Mouse (Mus musculus) liver, embryonic 14.5 days (tissue): ENCODE data around the gene Tldc2. TPM values are rescaled to one million over a fixed set of nuclear protein-coding genes. Genes with fewer than 3 reads are reported as not detected.

Source experiments
- ATAC-seq: fragments of 200-750 bp; cut with Nextera tagmentation; 2 replicates; pipeline ENCODE4 v1.8.0; 2017; ENCODE audit warnings: moderate number of reproducible peaks, mild to moderate bottlenecking, moderate library complexity; ENCODE audit not compliant: insufficient read depth
- DNase-seq, 3 experiments: peaks; one replicate each; pipeline ENCODE4 v3.0.0-alpha.2; 2012 to 2013; ENCODE audit warnings: low read depth in 3 of 3, low spot score in 3 of 3
- H3K27ac ChIP-seq: fragments of 300-500 bp; sonication (generic); 2 replicates; pipeline ENCODE4 v1.5.1; 2014; ENCODE audit warnings: moderate library complexity, mild to moderate bottlenecking, control low read depth, inconsistent platforms
- H3K27me3 ChIP-seq: fragments of 300-500 bp; sonication (generic); 2 replicates; pipeline ENCODE4 v1.6.1; 2014; ENCODE audit warnings: mild to moderate bottlenecking, low read length, moderate library complexity; ENCODE audit not compliant: control insufficient read depth, insufficient read depth
- H3K36me3 ChIP-seq: fragments of 300-500 bp; sonication (generic); replicated peaks from 2 replicates; pipeline ENCODE4 v1.6.1; 2014; ENCODE audit warnings: low read depth; ENCODE audit not compliant: control insufficient read depth, insufficient read depth
- H3K4me1 ChIP-seq, 2 experiments: fragments of 200-500 bp in 1 of 2; fragments of 300-500 bp in 1 of 2; sonication (generic) in 1 of 2; replicated peaks; 2 replicates each; pipeline ENCODE4 v1.6.1; 2012 to 2014; ENCODE audit warnings: antibody characterized with exemption in 1 of 2, inconsistent platforms in 1 of 2, low read length in 1 of 2; ENCODE audit not compliant: control insufficient read depth in 2 of 2, insufficient read depth in 2 of 2
- H3K4me2 ChIP-seq: fragments of 300-500 bp; sonication (generic); 2 replicates; pipeline ENCODE4 v1.6.1; 2014; ENCODE audit warnings: low read depth, mild to moderate bottlenecking, control low read depth, moderate library complexity
- H3K4me3 ChIP-seq, 2 experiments: fragments of 200-500 bp in 1 of 2; fragments of 300-500 bp in 1 of 2; sonication (generic) in 1 of 2; 2 replicates each; pipeline ENCODE4 v1.5.1; 2012 to 2014; ENCODE audit warnings: low read depth in 2 of 2, low read length in 2 of 2, mild to moderate bottlenecking in 2 of 2, control low read depth in 1 of 2, inconsistent platforms in 1 of 2, moderate library complexity in 1 of 2; ENCODE audit not compliant: insufficient read depth in 1 of 2
- H3K9ac ChIP-seq: fragments of 300-500 bp; sonication (generic); replicated peaks from 2 replicates; pipeline ENCODE4 v1.6.1; 2014; ENCODE audit warnings: mild to moderate bottlenecking, control low read depth, moderate library complexity
- H3K9me3 ChIP-seq: fragments of 300-500 bp; sonication (generic); 2 replicates; pipeline ENCODE4 v1.6.1; 2016; ENCODE audit warnings: low read length, mixed read lengths; ENCODE audit not compliant: control insufficient read depth
- CTCF ChIP-seq: IDR thresholded peaks from 2 replicates; pipeline ENCODE4 v1.5.1; 2016; ENCODE audit warnings: antibody characterized with exemption, low read depth, control low read depth
- EP300 ChIP-seq: IDR thresholded peaks from 2 replicates; pipeline ENCODE4 v1.6.1; 2016; ENCODE audit warnings: antibody characterized with exemption, low read depth
- WGBS: fragments of 180-500 bp; shearing (Covaris S2); extraction: QIAGEN DNeasy Blood & Tissue Kit; methylation state at CpG from one replicate; pipeline ENCODE4 v1.1.7; 2014; ENCODE audit not compliant: insufficient replicate concordance; 5-methylcytosine and 5-hydroxymethylcytosine counted together
- polyA plus RNA-seq, 2 experiments: library from polyadenylated mRNA; depleted of rRNA in 1 of 2; stranded (reverse) in 1 of 2; unstranded in 1 of 2; fragments of >200 nt; fragmentation: Nextera tagmentation in 1 of 2; extraction: Ambion mirVana in 1 of 2; gene quantifications; 2 replicates each; pipeline versions ENCODE4 v1.2.1 to v1.2.3; 2012 to 2014

The Tldc2 gene
- polyA plus RNA-seq, 2 experiments: not detected

GRCm38 (mm10) chr2:157065879-157066226 is 21.0 kb upstream of the Tldc2 start:
- H3K4me1 ChIP-seq: peaks cover 0 to 12% of the 10 kb centered on the region in 2 experiments; a peak in 2 of 4 replicates
- H3K4me3 ChIP-seq: no peak overlapping the region
- no peak for DNase-seq
- 67% methylated on average over 7 of the region's 7 CpGs for WGBS
- H3K27me3 ChIP-seq: no peaks in the 10 kb centered on the region
- no peak overlapping the region for H3K27ac ChIP-seq
- no peak for ATAC-seq
- no peaks in the 10 kb centered on the region for H3K9me3 ChIP-seq
- H3K36me3 ChIP-seq: no peaks in the 10 kb centered on the region
- TF ChIP-seq CTCF (no peak), EP300 (no peak)
- H3K9ac ChIP-seq: no peak overlapping the region
- H3K4me2 ChIP-seq: no peak overlapping the region

GRCm38 (mm10) chr2:157066731-157067430 is 20.0 kb upstream of the Tldc2 start:
- DNase-seq: no peak
- H3K9ac ChIP-seq: no peak overlapping the region
- H3K27ac ChIP-seq: no peak overlapping the region
- H3K9me3 ChIP-seq: no peaks in the 10 kb centered on the region
- peaks cover 0 to 23% of the 10 kb centered on the region in 2 experiments; a peak in 2 of 4 replicates for H3K4me1 ChIP-seq
- H3K4me3 ChIP-seq: no peak overlapping the region
- TF ChIP-seq CTCF: no peak
- TF ChIP-seq EP300: no peak
- H3K36me3 ChIP-seq: no peaks in the 10 kb centered on the region
- ATAC-seq: no peak
- H3K27me3 ChIP-seq: no peaks in the 10 kb centered on the region
- 57% methylated on average over 7 of the region's 7 CpGs for WGBS
- H3K4me2 ChIP-seq: no peak overlapping the region

- no peaks in the 10 kb centered on the region for H3K9me3 ChIP-seq
- no peak overlapping the region for H3K27ac ChIP-seq
- no peaks in the 10 kb centered on the region for H3K27me3 ChIP-seq
- DNase-seq (no peak), ATAC-seq (no peak)
- no peak overlapping the region for H3K9ac ChIP-seq
- H3K4me3 ChIP-seq: no peak overlapping the region
- H3K36me3 ChIP-seq: no peaks in the 10 kb centered on the region
- WGBS: 71% methylated on average over 14 of the region's 14 CpGs
- no peak overlapping the region for H3K4me2 ChIP-seq
- no peak for TF ChIP-seq EP300
- no peak for TF ChIP-seq CTCF
- H3K4me1 ChIP-seq: peaks cover 0 to 29% of the 10 kb centered on the region in 2 experiments; a peak in 2 of 4 replicates
Measured at GRCm38 (mm10) chr2:157068701-157069354, 18.0 kb upstream of the Tldc2 start.

- Histone ChIP-seq H3K27ac (no peak overlapping the region), H3K4me1 (peaks cover 0 to 29% of the 10 kb centered on the region in 2 experiments; a peak in 2 of 4 replicates), H3K4me3 (no peak overlapping the region), H3K36me3 (no peaks in the 10 kb centered on the region), H3K9me3 (no peaks in the 10 kb centered on the region), H3K9ac (no peak overlapping the region), H3K27me3 (no peaks in the 10 kb centered on the region), H3K4me2 (no peak overlapping the region)
- 35% methylated on average over 3 of the region's 3 CpGs for WGBS
- no peak for ATAC-seq
- DNase-seq: no peak
- TF ChIP-seq EP300: no peak
- no peak for TF ChIP-seq CTCF
Measured at GRCm38 (mm10) chr2:157069355-157069735, 17.5 kb upstream of the Tldc2 start.

- no peak for TF ChIP-seq EP300
- no peak for TF ChIP-seq CTCF
- Histone ChIP-seq H3K9ac (no peak overlapping the region), H3K4me1 (peaks cover 0 to 29% of the 10 kb centered on the region in 2 experiments; a peak in 2 of 4 replicates)
Measured at GRCm38 (mm10) chr2:157069755-157070315, 17.0 kb upstream of the Tldc2 start.

More at GRCm38 (mm10) chr2:157069755-157070315, 17.0 kb upstream of the Tldc2 start:
- no peak for ATAC-seq
- H3K36me3 ChIP-seq: no peaks in the 10 kb centered on the region
- H3K27me3 ChIP-seq: no peaks in the 10 kb centered on the region
- no peak overlapping the region for H3K4me3 ChIP-seq
- H3K27ac ChIP-seq: no peak overlapping the region
- no peaks in the 10 kb centered on the region for H3K9me3 ChIP-seq
- H3K4me2 ChIP-seq: no peak overlapping the region
- WGBS: 28% methylated on average over 3 of the region's 3 CpGs
- DNase-seq: no peak
